Mouse (Mus musculus): ENCODE measurements at regions not wholly inside any gene's neighbourhood (a gene's known extent, or its start where the extent isn't known, plus 50 kb on each side); places are given as distances from the start of the nearest gene placed in this dataset.

GRCm38 (mm10) chr7:111249606-111250005 lies 166.8 kb upstream of the Eif4g2 start:
- peak; percentile 41 to 91 for DNase-seq (ENCODE audit: extremely low spot score in 1 of 2, low spot score in 1 of 2)

DNA sequence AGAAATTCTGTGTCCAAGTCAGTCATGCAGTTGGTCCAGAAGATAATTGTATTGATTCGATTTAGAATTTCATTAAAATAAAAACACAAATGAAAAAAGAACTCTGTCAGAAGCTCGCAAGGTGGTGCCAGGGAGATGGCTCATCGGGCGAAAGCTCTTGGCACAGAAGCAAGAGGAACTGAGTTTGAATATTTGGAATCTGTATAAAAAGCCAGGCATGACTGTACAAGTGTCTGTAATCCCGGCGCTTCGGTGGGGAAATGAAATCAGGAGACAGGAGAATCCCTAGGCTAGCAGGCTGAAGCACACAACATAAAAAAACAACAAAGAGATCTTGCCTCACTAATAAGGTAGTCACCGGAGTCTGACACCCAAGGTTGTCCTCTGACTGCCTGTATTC lies 162.7 kb upstream of the Eif4g2 start:
- peak; percentile 39 to 75 for DNase-seq (ENCODE audit: extremely low spot score in 1 of 2, low spot score in 1 of 2)

DNA sequence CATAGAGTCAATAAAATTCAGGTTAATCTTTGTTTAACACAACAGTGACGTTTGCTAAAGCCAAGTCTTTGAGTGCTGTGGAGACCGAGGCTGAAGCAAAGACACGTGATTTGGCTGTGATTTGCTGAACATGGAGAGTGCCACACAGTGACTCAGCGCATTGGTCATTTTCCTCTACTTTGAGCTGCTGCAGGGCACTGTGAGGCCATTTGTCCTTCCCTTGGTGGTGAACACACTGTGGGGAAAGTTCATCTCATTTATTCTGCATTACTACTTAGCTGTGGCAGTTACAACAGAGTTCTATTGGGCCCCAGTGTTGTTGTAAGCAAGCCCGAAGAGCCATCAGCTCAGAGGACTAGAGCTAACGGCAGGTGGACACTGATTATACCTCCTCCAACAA lies 162.2 kb upstream of the Eif4g2 start:
- DNase-seq (ENCODE audit: extremely low spot score in 1 of 2, low spot score in 1 of 2) = no peak

DNA sequence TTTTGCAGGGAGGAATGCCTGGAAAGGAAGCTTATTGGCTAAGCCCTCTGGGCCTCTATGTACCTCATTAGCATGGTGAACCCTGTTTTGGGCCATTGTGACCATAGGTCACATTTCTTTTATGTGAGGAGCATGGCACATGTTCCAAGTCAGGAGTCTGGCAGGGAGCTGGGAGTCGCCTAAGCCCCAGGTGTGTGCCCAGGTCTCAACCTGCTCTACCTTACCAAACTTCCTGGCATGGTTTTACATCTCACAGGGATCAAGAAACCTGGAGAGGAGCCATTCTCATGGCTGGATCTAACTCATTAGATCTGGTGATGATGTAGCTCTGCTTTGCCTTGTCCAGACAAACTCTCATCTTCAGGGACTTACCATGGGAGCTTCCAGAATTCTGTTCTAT lies 161.0 kb upstream of the Eif4g2 start:
- DNase-seq (ENCODE audit: extremely low spot score in 1 of 2, low spot score in 1 of 2) = no peak

DNA sequence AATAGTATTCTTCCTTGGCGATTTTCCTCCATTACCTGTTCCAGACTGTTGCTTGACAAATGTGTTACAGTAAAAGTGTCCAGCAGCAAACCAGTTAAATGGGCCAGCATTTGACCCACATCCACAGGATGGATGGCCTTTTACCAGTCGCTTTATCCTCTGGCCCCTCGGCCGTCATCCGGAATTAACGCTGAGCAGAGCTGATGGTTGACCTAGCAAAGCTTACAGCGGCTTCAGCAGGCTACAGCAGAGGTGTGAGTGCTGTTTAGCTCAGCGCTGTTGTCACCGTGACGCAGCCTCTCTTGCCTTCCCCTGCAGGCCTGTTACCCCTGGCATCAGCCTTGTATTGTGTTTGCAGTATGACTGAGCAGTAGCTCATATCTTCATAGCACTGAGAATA lies 159.8 kb upstream of the Eif4g2 start:
- no peak for DNase-seq (ENCODE audit: extremely low spot score in 1 of 2, low spot score in 1 of 2)

GRCm38 (mm10) chr7:111241538-111241937 lies 158.7 kb upstream of the Eif4g2 start:
- peak in 1 of 2 experiments; percentile 79 for DNase-seq (ENCODE audit: extremely low spot score in 1 of 2, low spot score in 1 of 2)

DNA sequence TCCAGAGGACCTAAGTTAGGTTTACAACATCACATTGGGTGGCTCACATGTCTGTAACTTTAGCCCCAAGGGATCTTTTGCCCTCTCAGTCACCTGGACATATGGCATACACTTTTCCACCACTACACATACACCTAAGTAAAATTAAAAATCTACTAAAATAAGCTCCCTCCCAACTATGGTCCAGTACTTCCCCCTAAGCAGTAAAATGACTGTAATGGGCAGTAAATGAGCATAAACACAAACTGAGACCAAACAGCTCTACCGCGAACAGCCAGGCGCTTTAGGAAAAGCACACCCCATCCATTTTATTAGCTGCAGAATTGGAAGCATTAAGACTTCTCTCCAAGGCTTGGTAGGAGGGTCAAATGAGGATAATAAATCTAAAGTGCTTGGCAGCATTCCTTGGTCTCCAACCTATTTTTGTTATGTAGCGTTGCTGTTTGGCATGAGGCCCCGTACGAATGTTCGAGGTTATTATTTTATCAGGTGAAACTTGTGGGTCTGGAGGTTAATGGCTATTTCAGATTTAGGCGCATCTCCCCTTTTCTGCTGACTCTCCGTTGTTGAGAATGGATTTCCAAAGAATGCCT lies 157.5 kb upstream of the Eif4g2 start:
- DNase-seq (ENCODE audit: extremely low spot score in 1 of 2, low spot score in 1 of 2) = no peak

GRCm38 (mm10) chr7:111237819-111238218 lies 155.0 kb upstream of the Eif4g2 start:
- no peak for DNase-seq (ENCODE audit: extremely low spot score in 1 of 2, low spot score in 1 of 2)

- DNase-seq (ENCODE audit: extremely low spot score in 1 of 2, low spot score in 1 of 2) = peak in 1 of 2 experiments; percentile 42
Measured at GRCm38 (mm10) chr7:111230630-111231029, 147.8 kb upstream of the Eif4g2 start.

DNA sequence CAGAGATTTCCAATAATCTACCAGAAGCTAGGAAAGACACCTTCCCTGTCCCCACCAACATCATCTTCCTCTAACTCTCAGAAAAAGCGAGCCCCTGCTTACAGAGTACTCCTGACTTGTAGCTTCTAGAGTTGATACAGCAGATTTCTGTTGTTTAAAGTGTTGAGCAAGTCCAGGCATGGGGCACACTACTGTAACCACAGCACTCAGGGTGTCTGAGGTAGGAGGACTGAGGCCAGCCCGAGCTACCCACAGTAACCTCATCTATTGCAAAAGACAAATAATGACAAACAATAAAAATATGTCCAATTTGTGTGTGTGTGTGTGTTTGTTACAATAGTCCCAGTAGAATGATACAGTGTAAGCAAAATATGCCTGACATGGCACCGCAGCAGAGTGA lies 144.3 kb upstream of the Eif4g2 start:
- no peak for DNase-seq (ENCODE audit: extremely low spot score in 1 of 2, low spot score in 1 of 2)

GRCm38 (mm10) chr7:111226026-111226656 lies 143.3 kb upstream of the Eif4g2 start:
- no peak for DNase-seq (ENCODE audit: extremely low spot score in 1 of 2, low spot score in 1 of 2)

- no peak for DNase-seq (ENCODE audit: extremely low spot score in 1 of 2, low spot score in 1 of 2)
Measured at GRCm38 (mm10) chr7:111215586-111215985, 132.8 kb upstream of the Eif4g2 start.

- no peak for DNase-seq (ENCODE audit: extremely low spot score in 1 of 2, low spot score in 1 of 2)
Measured at GRCm38 (mm10) chr7:111214226-111214906, 131.5 kb upstream of the Eif4g2 start.

DNA sequence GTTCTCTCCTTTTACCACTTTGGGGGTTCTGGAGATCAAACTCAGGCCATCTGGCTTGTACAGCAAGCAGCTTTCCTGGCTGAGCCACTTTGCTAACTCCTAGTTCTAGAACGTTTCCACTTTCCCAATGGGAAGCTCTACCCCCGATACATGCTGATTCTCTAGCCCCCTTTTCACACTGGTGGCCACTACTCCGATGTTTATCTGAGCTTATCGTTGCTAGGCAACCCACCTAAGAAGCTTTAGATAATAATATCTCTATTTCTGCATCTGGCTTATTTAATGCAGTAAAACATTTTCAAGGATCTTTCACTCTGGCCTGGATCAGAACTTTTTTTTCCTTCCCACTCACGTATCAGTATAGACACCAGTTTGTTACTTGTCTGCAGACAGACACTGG lies 129.4 kb upstream of the Eif4g2 start:
- no peak for DNase-seq (ENCODE audit: extremely low spot score in 1 of 2, low spot score in 1 of 2)

- no peak for DNase-seq (ENCODE audit: extremely low spot score in 1 of 2, low spot score in 1 of 2)
Measured at GRCm38 (mm10) chr7:111211641-111212040, 128.8 kb upstream of the Eif4g2 start.

- DNase-seq (ENCODE audit: extremely low spot score in 1 of 2, low spot score in 1 of 2) = no peak
Measured at GRCm38 (mm10) chr7:111210282-111210681, 127.5 kb upstream of the Eif4g2 start.

GRCm38 (mm10) chr7:111205876-111206275 lies 123.0 kb upstream of the Eif4g2 start:
- DNase-seq (ENCODE audit: extremely low spot score in 1 of 2, low spot score in 1 of 2) = no peak

- DNase-seq (ENCODE audit: extremely low spot score in 1 of 2, low spot score in 1 of 2) = no peak
Measured at GRCm38 (mm10) chr7:111198608-111199355, 116.0 kb upstream of the Eif4g2 start.

DNA sequence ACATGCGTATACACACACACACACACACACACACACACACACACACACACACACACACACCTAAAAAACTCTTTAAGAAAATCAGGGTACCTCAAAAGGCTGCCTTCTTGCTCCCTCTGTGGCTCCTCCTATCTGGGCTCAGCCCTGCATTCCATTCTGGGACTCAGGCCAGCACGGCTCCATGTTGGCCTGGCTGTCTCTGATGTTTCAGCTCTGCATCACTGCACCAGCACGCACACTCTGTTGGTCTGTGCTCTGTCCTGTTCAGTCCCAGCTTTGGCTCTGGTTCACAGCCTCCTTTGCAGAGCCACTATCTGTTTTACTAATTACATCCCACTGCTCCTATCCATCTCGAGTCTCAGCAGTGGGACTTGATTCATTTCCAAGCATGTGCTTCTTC lies 108.8 kb upstream of the Eif4g2 start:
- DNase-seq (ENCODE audit: extremely low spot score in 1 of 2, low spot score in 1 of 2) = no peak

DNA sequence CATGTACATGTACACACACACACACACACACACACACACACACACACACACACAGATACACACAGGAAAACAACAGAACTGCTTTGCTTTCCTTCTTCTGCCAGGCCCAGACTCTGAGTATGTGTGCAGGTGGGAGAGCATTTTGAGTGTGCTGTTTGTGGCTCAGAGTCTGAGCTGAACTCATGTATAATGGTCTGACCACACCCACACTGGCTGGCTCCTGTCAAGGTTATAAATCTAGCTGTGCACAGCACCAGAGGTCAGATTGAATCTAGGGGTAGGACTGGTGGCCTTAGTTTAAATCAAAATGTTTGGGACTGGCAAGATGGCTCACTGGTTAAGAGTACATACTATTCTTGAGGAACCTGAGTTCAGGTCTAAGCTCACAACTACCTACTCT lies 108.4 kb upstream of the Eif4g2 start:
- no peak for DNase-seq (ENCODE audit: extremely low spot score in 1 of 2, low spot score in 1 of 2)

GRCm38 (mm10) chr7:111189731-111190130 lies 106.9 kb upstream of the Eif4g2 start:
- no peak for DNase-seq (ENCODE audit: extremely low spot score in 1 of 2, low spot score in 1 of 2)
